Mouse (Mus musculus): ENCODE data around the gene Foxp3. TPM values are rescaled to one million over a fixed set of nuclear protein-coding genes. Genes with fewer than 3 reads are reported as not detected.

Foxp3 gene
- polyA plus RNA-seq, 1 experiment from 2014 or later, result not detected

DNA sequence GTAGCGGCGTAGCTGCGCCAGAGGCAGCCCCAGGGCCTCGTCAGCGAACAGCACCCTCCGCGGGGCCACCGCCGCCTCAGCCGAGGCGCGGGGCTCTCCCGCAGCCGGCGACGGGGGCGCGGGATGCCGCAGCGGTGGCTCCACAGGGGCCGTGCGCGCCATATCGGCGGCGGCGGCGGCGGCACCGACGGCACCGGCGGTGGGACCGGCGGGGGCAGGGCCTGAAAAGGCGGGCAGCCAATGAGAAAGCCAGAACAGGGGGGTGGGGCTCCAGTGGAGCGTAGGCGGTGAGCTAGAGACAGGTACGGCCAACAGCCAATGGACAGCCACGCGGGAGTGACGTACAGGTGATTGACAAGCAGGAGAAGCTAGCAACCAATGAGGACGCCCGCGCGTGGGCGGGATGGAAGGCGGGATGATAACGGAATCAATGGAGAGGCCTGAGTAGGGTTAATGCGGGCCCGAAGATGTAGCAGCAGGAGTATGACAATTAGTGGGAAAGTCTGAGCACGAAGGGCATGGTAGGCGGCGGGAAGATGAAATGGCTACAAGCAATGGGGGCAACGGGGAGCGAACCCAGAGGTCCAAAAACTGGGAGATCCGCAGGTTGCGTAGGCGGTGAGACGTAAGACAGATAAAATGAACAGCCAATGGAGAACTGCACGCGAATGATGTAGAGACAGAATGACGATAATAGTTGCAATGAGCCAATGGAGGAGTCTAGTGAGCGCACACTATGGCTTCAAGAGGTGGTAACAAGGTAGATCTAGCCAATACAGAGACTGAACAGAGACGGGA, 842 bp downstream of the Foxp3 start, which contains the start of gene Ppp1r3f:
Gene Ppp1r3f (minus strand): TSS at position 197 of the 798 bp plus-strand sequence.
- WGBS, result 14% methylated on average over 64 of the region's 65 CpGs
- no peaks in the 10 kb centered on the region for H3K9me3 ChIP-seq (replicated peaks; ENCODE audit: control insufficient read depth, low read length)
- H3K4me2 ChIP-seq (ENCODE audit: low read depth, low read length), result peak within 1 kb of the TSS; percentile 72
- ATAC-seq (ENCODE audit: insufficient read depth, low FRiP score), result peak; percentile 97
- no peaks in the 10 kb centered on the region for H3K27me3 ChIP-seq (ENCODE audit: control insufficient read depth, insufficient read depth, low read length)
- H3K9ac ChIP-seq (ENCODE audit: low read length), result peak within 1 kb of the TSS; percentile 88
- peak within 1 kb of the TSS; percentile 61 for H3K4me3 ChIP-seq (replicated peaks; ENCODE audit: low read length)
- peak within 1 kb of the TSS; percentile 76 for H3K27ac ChIP-seq (ENCODE audit: low read length)
- H3K36me3 ChIP-seq (ENCODE audit: control insufficient read depth, insufficient read depth, low read length), result no peaks in the 10 kb centered on the region
- peaks cover 13% of the 10 kb centered on the region for H3K4me1 ChIP-seq (ENCODE audit: control insufficient read depth, insufficient read depth, low read length)

DNA sequence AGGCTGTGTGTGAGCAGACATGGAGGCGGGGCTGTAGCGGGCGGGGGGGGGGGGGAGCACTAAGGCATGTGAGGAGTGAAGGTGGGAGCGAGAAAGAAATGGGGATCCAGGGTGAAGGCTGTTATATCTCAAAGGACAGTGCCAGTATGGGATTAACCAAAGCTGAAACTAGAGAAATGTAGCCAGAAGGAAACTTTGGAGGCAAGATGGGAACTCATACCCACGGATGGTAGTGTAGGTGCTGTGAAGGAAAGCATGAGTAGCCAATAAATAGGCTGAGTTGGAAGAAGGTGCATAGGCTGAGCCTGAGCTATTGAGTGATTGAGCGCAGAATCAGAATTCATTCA, 1.4 kb downstream of the Foxp3 start:
- Histone ChIP-seq H3K9me3 (replicated peaks; ENCODE audit: control insufficient read depth, low read length) (no peaks in the 10 kb centered on the region), H3K9ac (ENCODE audit: low read length) (no peak overlapping the region), H3K4me3 (replicated peaks; ENCODE audit: low read length) (peak overlapping the region; percentile 61), H3K36me3 (ENCODE audit: control insufficient read depth, insufficient read depth, low read length) (no peaks in the 10 kb centered on the region), H3K4me1 (ENCODE audit: control insufficient read depth, insufficient read depth, low read length) (peaks cover 13% of the 10 kb centered on the region), H3K27me3 (ENCODE audit: control insufficient read depth, insufficient read depth, low read length) (no peaks in the 10 kb centered on the region), H3K4me2 (ENCODE audit: low read depth, low read length) (peak overlapping the region; percentile 57), H3K27ac (ENCODE audit: low read length) (no peak overlapping the region; the same call in 1 of the 2 replicates)
- ATAC-seq (ENCODE audit: insufficient read depth, low FRiP score), result no peak
- 34% methylated on average over 6 of the region's 6 CpGs for WGBS

DNA sequence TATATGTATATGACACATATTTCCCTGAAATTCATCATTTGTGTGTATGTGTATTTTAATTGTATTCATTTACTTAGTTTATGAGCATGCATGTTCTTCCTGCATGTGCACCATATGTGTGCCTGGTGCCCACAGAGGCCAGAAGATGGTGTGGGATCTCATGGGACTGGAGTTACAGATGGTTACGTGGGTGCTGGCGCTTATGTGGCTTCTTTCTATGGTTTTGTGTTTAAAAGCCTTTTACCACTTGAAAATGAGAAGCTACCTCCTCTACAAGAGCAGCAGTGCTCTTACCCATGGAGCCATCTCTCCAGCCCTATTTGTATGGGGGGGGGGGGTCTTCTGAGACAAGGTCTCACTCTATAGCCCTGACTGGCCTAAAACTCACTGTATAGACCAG, 7.7 kb downstream of the Foxp3 start:
- 96% methylated on average over 2 of the region's 2 CpGs for WGBS
- H3K27me3 ChIP-seq (ENCODE audit: control insufficient read depth, insufficient read depth, low read length), result no peaks in the 10 kb centered on the region
- no peak overlapping the region for H3K4me2 ChIP-seq (ENCODE audit: low read depth, low read length)
- no peak for ATAC-seq (ENCODE audit: insufficient read depth, low FRiP score)
- no peaks in the 10 kb centered on the region for H3K4me1 ChIP-seq (ENCODE audit: control insufficient read depth, insufficient read depth, low read length)
- H3K9me3 ChIP-seq (replicated peaks; ENCODE audit: control insufficient read depth, low read length), result no peaks in the 10 kb centered on the region
- H3K4me3 ChIP-seq (replicated peaks; ENCODE audit: low read length), result no peak overlapping the region
- no peak overlapping the region for H3K9ac ChIP-seq (ENCODE audit: low read length)
- no peaks in the 10 kb centered on the region for H3K36me3 ChIP-seq (ENCODE audit: control insufficient read depth, insufficient read depth, low read length)
- H3K27ac ChIP-seq (ENCODE audit: low read length), result no peak overlapping the region

DNA sequence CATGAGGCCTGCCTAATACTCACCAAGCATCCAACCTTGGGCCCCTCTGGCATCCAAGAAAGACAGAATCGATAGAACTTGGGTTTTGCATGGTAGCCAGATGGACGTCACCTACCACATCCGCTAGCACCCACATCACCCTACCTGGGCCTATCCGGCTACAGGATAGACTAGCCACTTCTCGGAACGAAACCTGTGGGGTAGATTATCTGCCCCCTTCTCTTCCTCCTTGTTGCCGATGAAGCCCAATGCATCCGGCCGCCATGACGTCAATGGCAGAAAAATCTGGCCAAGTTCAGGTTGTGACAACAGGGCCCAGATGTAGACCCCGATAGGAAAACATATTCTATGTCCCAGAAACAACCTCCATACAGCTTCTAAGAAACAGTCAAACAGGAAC, 10.4 kb downstream of the Foxp3 start:
- H3K4me2 ChIP-seq (ENCODE audit: low read depth, low read length), result no peak overlapping the region
- no peaks in the 10 kb centered on the region for H3K27me3 ChIP-seq (ENCODE audit: control insufficient read depth, insufficient read depth, low read length)
- ATAC-seq (ENCODE audit: insufficient read depth, low FRiP score), result no peak
- no peaks in the 10 kb centered on the region for H3K36me3 ChIP-seq (ENCODE audit: control insufficient read depth, insufficient read depth, low read length)
- no peaks in the 10 kb centered on the region for H3K9me3 ChIP-seq (replicated peaks; ENCODE audit: control insufficient read depth, low read length)
- WGBS, result 94% methylated on average over 11 of the region's 11 CpGs
- H3K9ac ChIP-seq (ENCODE audit: low read length), result no peak overlapping the region
- no peaks in the 10 kb centered on the region for H3K4me1 ChIP-seq (ENCODE audit: control insufficient read depth, insufficient read depth, low read length)
- H3K4me3 ChIP-seq (replicated peaks; ENCODE audit: low read length), result no peak overlapping the region
- H3K27ac ChIP-seq (ENCODE audit: low read length), result no peak overlapping the region

DNA sequence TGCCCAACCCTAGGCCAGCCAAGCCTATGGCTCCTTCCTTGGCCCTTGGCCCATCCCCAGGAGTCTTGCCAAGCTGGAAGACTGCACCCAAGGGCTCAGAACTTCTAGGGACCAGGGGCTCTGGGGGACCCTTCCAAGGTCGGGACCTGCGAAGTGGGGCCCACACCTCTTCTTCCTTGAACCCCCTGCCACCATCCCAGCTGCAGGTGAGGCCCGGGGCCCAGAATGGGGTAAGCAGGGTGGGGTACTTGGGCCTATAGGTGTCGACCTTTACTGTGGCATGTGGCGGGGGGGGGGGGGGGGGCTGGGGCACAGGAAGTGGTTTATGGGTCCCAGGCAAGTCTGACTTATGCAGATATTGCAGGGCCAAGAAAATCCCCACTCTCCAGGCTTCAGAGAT, 12.9 kb downstream of the Foxp3 start:
- Histone ChIP-seq H3K4me1 (ENCODE audit: control insufficient read depth, insufficient read depth, low read length) (no peaks in the 10 kb centered on the region), H3K9ac (ENCODE audit: low read length) (no peak overlapping the region), H3K27ac (ENCODE audit: low read length) (no peak overlapping the region), H3K9me3 (replicated peaks; ENCODE audit: control insufficient read depth, low read length) (no peaks in the 10 kb centered on the region), H3K27me3 (ENCODE audit: control insufficient read depth, insufficient read depth, low read length) (no peaks in the 10 kb centered on the region), H3K4me3 (replicated peaks; ENCODE audit: low read length) (no peak overlapping the region), H3K36me3 (ENCODE audit: control insufficient read depth, insufficient read depth, low read length) (no peaks in the 10 kb centered on the region), H3K4me2 (ENCODE audit: low read depth, low read length) (no peak overlapping the region)
- ATAC-seq (ENCODE audit: insufficient read depth, low FRiP score), result no peak
- WGBS, result 98% methylated on average over 3 of the region's 5 CpGs

DNA sequence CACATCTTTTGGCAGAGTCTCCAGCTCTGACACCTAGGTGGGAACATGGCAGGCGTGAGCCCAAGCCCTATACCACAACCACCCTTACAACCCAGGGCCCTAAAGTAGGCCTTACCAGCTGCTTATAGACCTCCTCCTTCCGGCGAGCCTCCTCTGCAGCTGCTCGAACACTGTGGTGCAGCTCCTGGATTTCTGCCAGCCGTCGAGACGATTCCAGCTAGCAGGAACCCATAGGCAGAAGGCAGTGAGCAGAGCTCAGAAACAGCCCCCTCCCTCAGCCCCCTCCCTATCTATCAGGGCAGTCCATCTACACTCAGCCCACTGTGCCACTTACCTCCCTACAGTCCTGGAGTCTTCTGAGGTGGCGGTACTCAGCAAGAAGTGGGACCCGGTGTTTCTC, 21.9 kb downstream of the Foxp3 start:
- no peak for ATAC-seq (ENCODE audit: insufficient read depth, low FRiP score)
- Histone ChIP-seq H3K4me3 (replicated peaks; ENCODE audit: low read length) (no peak overlapping the region), H3K9me3 (replicated peaks; ENCODE audit: control insufficient read depth, low read length) (no peaks in the 10 kb centered on the region), H3K27ac (ENCODE audit: low read length) (no peak overlapping the region), H3K9ac (ENCODE audit: low read length) (no peak overlapping the region), H3K27me3 (ENCODE audit: control insufficient read depth, insufficient read depth, low read length) (no peaks in the 10 kb centered on the region), H3K4me1 (ENCODE audit: control insufficient read depth, insufficient read depth, low read length) (no peaks in the 10 kb centered on the region), H3K4me2 (ENCODE audit: low read depth, low read length) (no peak overlapping the region), H3K36me3 (ENCODE audit: control insufficient read depth, insufficient read depth, low read length) (peaks cover 2% of the 10 kb centered on the region; the same call in 1 of the 2 replicates)
- 84% methylated on average over 9 of the region's 9 CpGs for WGBS

DNA sequence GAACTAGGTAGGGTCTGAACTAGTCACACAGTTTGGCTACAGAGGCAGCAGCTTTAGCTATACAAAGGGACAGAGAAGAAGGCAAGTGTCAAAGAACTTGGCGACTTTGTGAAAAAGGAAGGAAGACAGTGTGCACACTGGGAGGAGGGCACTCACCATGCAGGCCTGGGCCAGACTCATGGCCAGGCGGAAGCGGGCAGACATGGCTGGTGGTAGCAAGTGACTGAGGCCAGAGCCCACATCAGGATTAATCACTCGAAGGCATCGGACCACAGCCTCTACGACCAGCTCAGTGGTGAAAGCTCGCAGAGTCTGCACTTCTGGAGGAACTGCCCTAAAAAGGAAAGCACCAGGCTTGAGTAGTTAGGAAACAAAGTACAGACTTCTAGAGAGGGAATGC, 30.6 kb downstream of the Foxp3 start:
- Histone ChIP-seq H3K4me1 (ENCODE audit: control insufficient read depth, insufficient read depth, low read length) (no peaks in the 10 kb centered on the region), H3K27ac (ENCODE audit: low read length) (no peak overlapping the region), H3K9me3 (replicated peaks; ENCODE audit: control insufficient read depth, low read length) (no peaks in the 10 kb centered on the region), H3K9ac (ENCODE audit: low read length) (no peak overlapping the region), H3K4me3 (replicated peaks; ENCODE audit: low read length) (no peak overlapping the region), H3K4me2 (ENCODE audit: low read depth, low read length) (peak overlapping the region; percentile 55), H3K36me3 (ENCODE audit: control insufficient read depth, insufficient read depth, low read length) (peaks cover 3% of the 10 kb centered on the region; the same call in 1 of the 2 replicates), H3K27me3 (ENCODE audit: control insufficient read depth, insufficient read depth, low read length) (no peaks in the 10 kb centered on the region)
- 88% methylated on average over 7 of the region's 7 CpGs for WGBS
- no peak for ATAC-seq (ENCODE audit: insufficient read depth, low FRiP score)

DNA sequence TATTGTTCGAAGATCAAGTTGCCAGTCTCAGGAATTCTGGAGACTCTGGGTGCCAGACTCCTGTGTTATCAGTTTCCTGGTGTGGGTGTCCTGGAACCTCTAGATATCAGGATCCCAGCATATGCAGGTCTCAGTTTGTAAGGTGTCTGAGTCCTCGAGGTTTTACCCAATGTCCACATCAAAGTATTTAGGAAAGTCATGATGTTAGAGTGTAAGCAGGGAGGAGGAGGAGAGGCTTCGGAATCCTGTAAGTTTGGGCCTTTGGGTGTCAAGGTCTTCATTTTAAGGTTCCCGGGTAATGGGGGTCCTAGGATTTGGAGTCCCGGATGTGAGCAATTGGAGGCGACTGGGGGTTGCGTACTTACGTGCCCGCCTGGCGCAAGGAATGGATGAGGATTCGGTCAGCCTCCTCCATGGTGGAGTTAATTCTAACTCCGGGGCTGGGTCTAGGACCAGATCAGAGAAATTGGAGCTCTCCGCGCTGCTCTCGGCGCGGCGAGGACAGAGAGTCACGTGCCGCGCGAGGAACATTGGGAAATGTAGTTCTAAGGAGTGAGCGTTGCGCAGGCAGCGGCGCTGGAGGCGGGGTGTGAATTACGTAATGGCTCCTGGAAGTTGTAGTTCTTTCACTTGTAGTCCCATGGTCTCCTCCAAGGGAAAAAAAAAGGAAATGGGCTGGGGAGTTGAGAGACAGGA, 31.6 kb downstream of the Foxp3 start, which contains the start of gene Ccdc22:
Gene Ccdc22 (minus strand): TSS at position 639 of the 696 bp plus-strand sequence.
- H3K27ac ChIP-seq (ENCODE audit: low read length), result no peak within 1 kb of the TSS
- H3K4me3 ChIP-seq (replicated peaks; ENCODE audit: low read length), result peak within 1 kb of the TSS; percentile 56

DNA sequence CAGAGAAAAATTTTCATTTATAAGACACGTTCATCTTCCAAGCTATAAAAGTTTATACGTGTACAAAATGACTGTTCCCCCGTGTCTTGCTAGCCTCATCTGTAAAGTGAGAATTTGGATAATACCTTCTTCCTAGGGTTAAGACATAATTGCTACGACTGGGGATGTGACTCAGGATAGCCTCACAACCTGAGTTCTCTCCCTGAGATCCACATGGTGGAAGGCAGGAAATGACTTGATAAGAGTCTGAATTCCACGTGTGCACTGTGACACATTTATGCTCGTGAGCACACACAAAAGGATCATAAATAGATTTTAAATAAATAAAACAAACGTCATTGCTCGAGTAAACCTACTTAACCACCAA, 32.1 kb downstream of the Foxp3 start:
- H3K27ac ChIP-seq (ENCODE audit: low read length), result no peak overlapping the region
- no peak overlapping the region for H3K4me3 ChIP-seq (replicated peaks; ENCODE audit: low read length)
- H3K27me3 ChIP-seq (ENCODE audit: control insufficient read depth, insufficient read depth, low read length), result no peaks in the 10 kb centered on the region
- WGBS, result 29% methylated on average over 8 of the region's 8 CpGs
- 0 out of 2 replicates have a peak overlapping the region, but pooled peaks have one; percentile 7 for H3K4me2 ChIP-seq (ENCODE audit: low read depth, low read length)
- H3K9ac ChIP-seq (ENCODE audit: low read length), result no peak overlapping the region
- peak; percentile 3; the same call in 1 of the 2 replicates for ATAC-seq (ENCODE audit: insufficient read depth, low FRiP score)
- no peaks in the 10 kb centered on the region for H3K36me3 ChIP-seq (ENCODE audit: control insufficient read depth, insufficient read depth, low read length)
- H3K4me1 ChIP-seq (ENCODE audit: control insufficient read depth, insufficient read depth, low read length), result no peaks in the 10 kb centered on the region
- H3K9me3 ChIP-seq (replicated peaks; ENCODE audit: control insufficient read depth, low read length), result no peaks in the 10 kb centered on the region

More for the DNA sequence above, 31.6 kb downstream of the Foxp3 start, which contains the start of gene Ccdc22:
- Histone ChIP-seq H3K4me2 (ENCODE audit: low read depth, low read length) (peak within 1 kb of the TSS; percentile 55), H3K4me1 (ENCODE audit: control insufficient read depth, insufficient read depth, low read length) (no peaks in the 10 kb centered on the region), H3K27me3 (ENCODE audit: control insufficient read depth, insufficient read depth, low read length) (no peaks in the 10 kb centered on the region), H3K9ac (ENCODE audit: low read length) (peak within 1 kb of the TSS; percentile 72), H3K9me3 (replicated peaks; ENCODE audit: control insufficient read depth, low read length) (no peaks in the 10 kb centered on the region), H3K36me3 (ENCODE audit: control insufficient read depth, insufficient read depth, low read length) (peaks cover 3% of the 10 kb centered on the region; the same call in 1 of the 2 replicates)
- WGBS, result 12% methylated on average over 28 of the region's 28 CpGs
- peak; percentile 93 for ATAC-seq (ENCODE audit: insufficient read depth, low FRiP score)
